Mouse (Mus musculus) neural tube, embryonic 15.5 days (tissue): ENCODE measurements around the gene Ogdh. TPM values are rescaled to one million over a fixed set of nuclear protein-coding genes. Genes with fewer than 3 reads are reported as not detected.
"Not testable (repeated sequence)": the region's sequence is repeated elsewhere in the genome, so short reads cannot be mapped to it uniquely, and the experiment has no call there.

ENCODE experiments used
- ATAC-seq: fragments of 200-750 bp; cut with Nextera tagmentation; 2 replicates; pipeline ENCODE4 v1.8.0; 2017; ENCODE audit warnings: mild to moderate bottlenecking, moderate TSS enrichment, moderate library complexity; ENCODE audit not compliant: low FRiP score
- H3K27ac ChIP-seq: fragments of 300-500 bp; sonication (generic); replicated peaks from 2 replicates; pipeline ENCODE4 v1.5.1; 2015; ENCODE audit warnings: mild to moderate bottlenecking, inconsistent platforms
- H3K27me3 ChIP-seq: fragments of 300-500 bp; sonication (generic); replicated peaks from 2 replicates; pipeline ENCODE4 v1.6.1; 2015; ENCODE audit warnings: inconsistent platforms
- H3K36me3 ChIP-seq: fragments of 300-500 bp; sonication (generic); 2 replicates; pipeline ENCODE4 v1.6.1; 2015; ENCODE audit warnings: inconsistent platforms
- H3K4me1 ChIP-seq: fragments of 300-500 bp; sonication (generic); 2 replicates; pipeline ENCODE4 v1.6.1; 2015; ENCODE audit warnings: inconsistent platforms
- H3K4me2 ChIP-seq: fragments of 300-500 bp; sonication (generic); 2 replicates; pipeline ENCODE4 v1.6.1; 2015; ENCODE audit warnings: inconsistent platforms, mild to moderate bottlenecking, moderate library complexity
- H3K4me3 ChIP-seq: fragments of 300-500 bp; sonication (generic); replicated peaks from 2 replicates; pipeline ENCODE4 v1.5.1; 2015; ENCODE audit warnings: mild to moderate bottlenecking, inconsistent platforms
- H3K9ac ChIP-seq: fragments of 300-500 bp; sonication (generic); replicated peaks from 2 replicates; pipeline ENCODE4 v1.6.1; 2015; ENCODE audit warnings: mild to moderate bottlenecking, inconsistent platforms
- H3K9me3 ChIP-seq: fragments of 300-500 bp; sonication (generic); replicated peaks from 2 replicates; pipeline ENCODE4 v1.6.1; 2016; ENCODE audit warnings: inconsistent platforms
- WGBS: fragments of 180-500 bp; shearing (Covaris S2); methylation state at CpG from one replicate; pipeline ENCODE4 v1.1.7; 2015; ENCODE audit warnings: mixed read lengths; 5-methylcytosine and 5-hydroxymethylcytosine counted together
- polyA plus RNA-seq: library from polyadenylated mRNA; unstranded; fragments of >200 nt; fragmentation: Nextera tagmentation; extraction: Ambion mirVana; gene quantifications from 2 replicates; pipeline ENCODE4 v1.2.1, GENCODE M21; 2015

The Ogdh gene
- polyA plus RNA-seq, 1 experiment from 2014 or later = 129 TPM

DNA sequence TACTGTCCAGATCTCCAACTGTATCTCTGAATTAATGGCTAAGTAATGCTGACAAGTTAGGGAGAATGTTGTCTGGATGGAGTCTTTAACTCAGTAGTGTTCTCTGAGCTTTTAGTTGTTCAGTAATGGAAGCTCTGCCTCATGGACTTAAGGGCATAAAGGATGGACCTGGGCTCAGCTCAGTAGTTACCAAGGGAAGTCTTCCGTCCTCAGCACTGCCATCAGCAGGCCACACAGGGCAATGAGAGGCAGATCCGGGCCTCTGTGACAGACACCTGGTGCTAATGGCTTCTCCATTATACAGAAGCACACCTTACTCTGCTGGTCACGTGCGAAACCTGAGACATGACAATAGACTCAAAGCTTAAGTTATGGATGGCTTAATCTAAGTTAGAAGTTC is 45.3 kb downstream of the Ogdh start:
- H3K27me3 ChIP-seq = no peaks in the 10 kb centered on the region
- H3K27ac ChIP-seq = no peak overlapping the region
- H3K36me3 ChIP-seq = peaks cover 43% of the 10 kb centered on the region
- H3K4me3 ChIP-seq = no peak overlapping the region
- ATAC-seq = no peak
- no peak overlapping the region for H3K9ac ChIP-seq
- WGBS = 86% methylated on average over 4 of the region's 4 CpGs
- no peaks in the 10 kb centered on the region for H3K4me1 ChIP-seq
- no peak overlapping the region for H3K4me2 ChIP-seq
- no peaks in the 10 kb centered on the region for H3K9me3 ChIP-seq

DNA sequence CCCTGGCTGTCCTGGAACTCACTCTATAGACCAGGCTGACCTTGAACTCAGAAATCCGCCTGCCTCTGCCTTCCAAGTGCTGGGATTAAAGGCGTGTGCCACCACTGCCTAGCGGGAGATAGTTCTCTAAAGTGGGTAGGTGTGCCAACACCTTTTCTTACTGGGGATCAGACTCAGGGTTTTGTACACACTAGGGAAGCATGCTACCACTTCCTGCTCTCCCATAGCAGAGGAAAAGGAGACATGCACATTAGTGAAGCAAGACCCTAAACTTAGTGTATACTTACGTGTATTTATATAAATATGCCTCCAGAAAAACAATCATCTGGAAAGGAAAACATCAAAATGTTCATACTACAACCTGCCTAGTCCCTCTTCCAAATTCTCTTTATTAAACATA is 54.5 kb downstream of the Ogdh start:
- no peak overlapping the region for H3K4me2 ChIP-seq
- no peaks in the 10 kb centered on the region for H3K4me1 ChIP-seq
- no peak for ATAC-seq
- no peak overlapping the region for H3K4me3 ChIP-seq
- WGBS = 98% methylated on average over 4 of the region's 4 CpGs
- no peak overlapping the region for H3K9ac ChIP-seq
- H3K36me3 ChIP-seq = peaks cover 92% of the 10 kb centered on the region
- no peaks in the 10 kb centered on the region for H3K27me3 ChIP-seq
- no peak overlapping the region for H3K27ac ChIP-seq
- no peaks in the 10 kb centered on the region for H3K9me3 ChIP-seq

GRCm38 (mm10) chr11:6346966-6347365 is 55.5 kb downstream of the Ogdh start:
- no peak for ATAC-seq
- Histone ChIP-seq H3K9ac (no peak overlapping the region), H3K27me3 (no peaks in the 10 kb centered on the region), H3K4me2 (no peak overlapping the region), H3K4me1 (no peaks in the 10 kb centered on the region), H3K4me3 (no peak overlapping the region), H3K27ac (no peak overlapping the region), H3K9me3 (no peaks in the 10 kb centered on the region), H3K36me3 (peaks cover 89% of the 10 kb centered on the region)
- 93% methylated on average over 7 of the region's 7 CpGs for WGBS

DNA sequence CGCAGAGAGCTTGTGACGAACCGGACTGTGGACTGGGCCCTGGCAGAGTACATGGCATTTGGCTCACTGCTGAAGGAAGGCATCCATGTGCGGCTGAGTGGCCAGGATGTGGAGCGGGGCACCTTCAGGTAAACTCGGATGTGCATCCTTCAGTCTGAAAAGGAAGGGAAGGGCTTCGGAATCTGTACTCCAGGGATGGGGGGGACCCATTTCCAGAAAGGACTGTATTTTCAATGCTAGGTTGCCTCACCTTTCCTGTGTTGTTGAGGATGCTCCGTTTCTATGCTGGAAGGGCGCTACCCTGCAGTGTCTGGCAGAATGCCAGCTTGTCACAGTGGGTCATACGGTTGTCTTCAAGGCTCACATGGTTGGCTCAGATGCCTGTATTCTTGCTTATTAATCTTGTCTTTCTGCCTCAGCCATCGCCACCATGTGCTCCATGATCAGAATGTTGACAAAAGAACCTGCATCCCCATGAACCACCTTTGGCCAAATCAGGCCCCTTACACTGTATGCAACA is 57.3 kb downstream of the Ogdh start:
- ATAC-seq = no peak
- Histone ChIP-seq H3K36me3 (peaks cover 91% of the 10 kb centered on the region), H3K4me1 (no peaks in the 10 kb centered on the region), H3K27ac (no peak overlapping the region), H3K4me2 (no peak overlapping the region), H3K4me3 (no peak overlapping the region), H3K27me3 (no peaks in the 10 kb centered on the region), H3K9me3 (no peaks in the 10 kb centered on the region), H3K9ac (no peak overlapping the region)
- WGBS = 86% methylated on average over 11 of the region's 11 CpGs

DNA sequence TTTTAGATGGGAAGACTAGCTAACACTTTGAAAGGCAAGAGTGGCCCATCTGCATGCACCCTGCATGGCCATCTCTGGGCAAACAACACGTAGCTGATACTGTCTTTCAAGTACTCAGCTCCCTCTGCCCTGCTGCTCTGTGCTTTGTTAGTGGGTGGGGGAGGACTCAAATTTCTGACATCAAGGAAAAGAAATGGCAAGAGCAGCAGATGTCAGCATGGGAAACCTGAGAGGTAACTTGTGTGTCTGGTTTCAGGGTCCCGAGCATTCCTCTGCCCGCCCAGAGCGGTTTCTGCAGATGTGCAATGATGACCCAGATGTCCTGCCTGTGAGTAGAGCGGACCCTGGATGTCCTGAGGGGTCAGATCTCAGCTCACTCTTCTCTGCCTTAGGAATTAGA is 58.2 kb downstream of the Ogdh start:
- Histone ChIP-seq H3K4me3 (no peak overlapping the region), H3K9ac (no peak overlapping the region), H3K4me1 (no peaks in the 10 kb centered on the region), H3K36me3 (peaks cover 88% of the 10 kb centered on the region), H3K27me3 (no peaks in the 10 kb centered on the region), H3K27ac (no peak overlapping the region), H3K9me3 (no peaks in the 10 kb centered on the region), H3K4me2 (no peak overlapping the region)
- 97% methylated on average over 5 of the region's 5 CpGs for WGBS
- ATAC-seq = no peak

- H3K36me3 ChIP-seq = peaks cover 65% of the 10 kb centered on the region
- no peak overlapping the region for H3K4me3 ChIP-seq
- WGBS = 89% methylated on average over 4 of the region's 4 CpGs
- H3K4me1 ChIP-seq = no peaks in the 10 kb centered on the region
- no peak overlapping the region for H3K27ac ChIP-seq
- H3K9me3 ChIP-seq = no peaks in the 10 kb centered on the region
- H3K4me2 ChIP-seq = no peak overlapping the region
- H3K9ac ChIP-seq = no peak overlapping the region
- ATAC-seq = no peak
- H3K27me3 ChIP-seq = no peaks in the 10 kb centered on the region
These were observed 63.7 kb downstream of the Ogdh start for GRCm38 (mm10) chr11:6355106-6355505.

DNA sequence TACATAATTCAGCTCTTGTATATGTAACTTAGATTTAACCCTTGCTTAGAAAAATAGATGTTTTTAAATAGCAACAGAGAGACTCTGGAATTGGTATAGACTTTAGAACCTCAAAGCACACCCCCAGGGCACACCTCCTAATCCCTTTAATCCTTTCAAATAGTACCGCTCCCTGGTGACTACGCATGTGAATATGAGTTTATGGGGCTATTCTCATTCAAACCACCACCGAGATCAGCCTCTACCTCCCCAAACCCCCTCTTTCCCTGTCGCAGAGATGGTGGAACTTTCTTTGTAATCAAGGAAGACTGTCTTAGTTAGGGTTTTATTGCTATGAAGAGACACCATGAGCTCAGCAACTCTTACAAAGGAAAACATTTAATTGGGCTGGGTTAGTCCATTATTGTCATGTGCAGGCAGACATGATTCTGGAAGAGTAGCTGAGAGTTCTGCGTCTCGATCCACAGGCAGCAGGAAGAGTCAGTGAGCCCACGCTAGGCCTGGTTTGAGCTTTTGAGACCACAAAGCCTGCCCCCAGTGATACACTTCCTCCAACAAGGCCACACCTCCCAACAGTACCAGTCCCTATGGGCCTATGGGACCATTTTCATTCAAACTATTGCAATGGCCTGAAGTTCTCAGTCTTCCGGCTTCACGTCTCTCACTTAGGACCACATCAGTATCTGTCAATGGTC is 73.3 kb downstream of the Ogdh start:
- Histone ChIP-seq H3K4me1 (no peaks in the 10 kb centered on the region), H3K36me3 (no peaks in the 10 kb centered on the region), H3K27ac (no peak overlapping the region), H3K9me3 (no peaks in the 10 kb centered on the region), H3K27me3 (no peaks in the 10 kb centered on the region), H3K4me3 (no peak overlapping the region), H3K9ac (no peak overlapping the region), H3K4me2 (no peak overlapping the region)
- 91% methylated on average over 9 of the region's 9 CpGs for WGBS
- no peak for ATAC-seq

DNA sequence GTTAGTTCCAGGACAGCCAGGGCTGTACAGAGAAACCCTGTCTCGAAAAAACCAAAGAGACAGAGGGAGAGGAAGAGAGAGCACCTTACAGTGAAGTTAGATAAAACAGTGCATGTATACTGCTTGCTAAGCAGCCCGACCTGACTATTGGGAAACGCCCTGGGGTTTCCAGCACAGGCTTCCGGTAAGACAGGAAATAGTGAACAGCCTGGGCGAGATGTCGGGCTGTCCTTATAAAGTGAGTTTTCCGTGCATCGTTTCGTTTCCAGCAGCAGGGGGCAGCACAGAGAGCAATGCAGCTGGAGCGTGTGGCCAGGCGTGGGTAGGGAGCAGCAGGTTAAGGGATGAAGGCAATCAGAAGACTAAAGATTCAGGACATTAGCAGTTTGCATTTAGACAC is 74.5 kb downstream of the Ogdh start:
- Histone ChIP-seq H3K36me3 (no peaks in the 10 kb centered on the region), H3K9ac (no peak overlapping the region), H3K9me3 (no peaks in the 10 kb centered on the region), H3K27ac (no peak overlapping the region), H3K4me3 (no peak overlapping the region), H3K4me2 (no peak overlapping the region), H3K4me1 (no peaks in the 10 kb centered on the region), H3K27me3 (no peaks in the 10 kb centered on the region)
- WGBS = 21% methylated on average over 11 of the region's 11 CpGs
- ATAC-seq = peak; percentile 79; the same call in 1 of the 2 replicates

GRCm38 (mm10) chr11:6366434-6366833 is 75.0 kb downstream of the Ogdh start:
- WGBS = 75% methylated on average over 6 of the region's 6 CpGs
- Histone ChIP-seq H3K4me2 (no peak overlapping the region), H3K27me3 (no peaks in the 10 kb centered on the region), H3K9ac (no peak overlapping the region), H3K9me3 (no peaks in the 10 kb centered on the region), H3K27ac (no peak overlapping the region), H3K4me3 (no peak overlapping the region), H3K36me3 (no peaks in the 10 kb centered on the region), H3K4me1 (no peaks in the 10 kb centered on the region)
- ATAC-seq = no peak; the same call in 1 of the 2 replicates

DNA sequence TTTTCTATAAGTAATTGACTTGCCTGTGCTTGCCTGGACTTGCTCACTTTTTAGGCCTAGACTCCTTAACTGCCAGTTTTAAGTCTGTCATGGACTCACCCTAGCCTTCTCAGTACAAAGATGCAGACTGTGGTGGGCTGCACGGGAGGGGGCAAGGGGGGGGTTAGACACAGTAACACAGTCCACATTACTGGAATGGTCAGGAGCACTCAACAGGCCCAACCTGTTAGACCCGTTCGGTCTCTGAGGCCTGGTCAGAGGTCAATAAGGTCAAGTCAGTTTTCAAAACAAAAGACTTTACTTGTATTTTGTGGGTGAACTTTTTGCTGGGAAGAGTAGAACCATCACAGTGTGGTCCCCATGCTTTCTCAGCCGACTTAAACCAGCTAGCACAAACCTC is 75.7 kb downstream of the Ogdh start:
- no peaks in the 10 kb centered on the region for H3K9me3 ChIP-seq
- no peak overlapping the region for H3K4me3 ChIP-seq

DNA sequence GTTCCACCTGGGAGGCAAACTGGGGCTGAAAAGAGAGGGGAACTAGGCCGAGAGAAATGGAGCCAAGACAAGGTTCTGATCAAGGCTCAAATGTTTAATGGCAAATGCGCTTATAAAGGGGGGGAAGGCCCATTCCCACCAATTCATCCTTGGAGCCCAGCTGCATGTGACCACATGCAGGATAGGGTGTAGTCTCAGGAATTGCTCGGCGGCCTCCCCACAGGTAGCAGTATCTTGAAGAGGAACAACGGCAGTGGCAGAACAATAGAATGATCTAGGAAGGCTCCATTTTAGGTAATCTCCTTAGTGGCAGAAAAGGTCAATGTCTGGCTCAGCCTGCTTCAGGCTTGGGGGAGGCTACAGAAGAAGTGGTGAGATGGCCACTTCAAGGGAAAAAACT is 76.6 kb downstream of the Ogdh start:
- not testable (repeated sequence) for H3K27me3 ChIP-seq, H3K4me1 ChIP-seq, H3K9me3 ChIP-seq, H3K4me3 ChIP-seq, H3K27ac ChIP-seq, H3K9ac ChIP-seq, H3K4me2 ChIP-seq, H3K36me3 ChIP-seq, ATAC-seq
- 85% methylated on average over 5 of the region's 5 CpGs for WGBS

More for the DNA sequence above, 75.7 kb downstream of the Ogdh start:
- 86% methylated on average over 4 of the region's 4 CpGs for WGBS
- Histone ChIP-seq H3K27me3 (no peaks in the 10 kb centered on the region), H3K4me2 (no peak overlapping the region), H3K36me3 (no peaks in the 10 kb centered on the region), H3K27ac (no peak overlapping the region), H3K4me1 (no peaks in the 10 kb centered on the region), H3K9ac (no peak overlapping the region)
- no peak for ATAC-seq

DNA sequence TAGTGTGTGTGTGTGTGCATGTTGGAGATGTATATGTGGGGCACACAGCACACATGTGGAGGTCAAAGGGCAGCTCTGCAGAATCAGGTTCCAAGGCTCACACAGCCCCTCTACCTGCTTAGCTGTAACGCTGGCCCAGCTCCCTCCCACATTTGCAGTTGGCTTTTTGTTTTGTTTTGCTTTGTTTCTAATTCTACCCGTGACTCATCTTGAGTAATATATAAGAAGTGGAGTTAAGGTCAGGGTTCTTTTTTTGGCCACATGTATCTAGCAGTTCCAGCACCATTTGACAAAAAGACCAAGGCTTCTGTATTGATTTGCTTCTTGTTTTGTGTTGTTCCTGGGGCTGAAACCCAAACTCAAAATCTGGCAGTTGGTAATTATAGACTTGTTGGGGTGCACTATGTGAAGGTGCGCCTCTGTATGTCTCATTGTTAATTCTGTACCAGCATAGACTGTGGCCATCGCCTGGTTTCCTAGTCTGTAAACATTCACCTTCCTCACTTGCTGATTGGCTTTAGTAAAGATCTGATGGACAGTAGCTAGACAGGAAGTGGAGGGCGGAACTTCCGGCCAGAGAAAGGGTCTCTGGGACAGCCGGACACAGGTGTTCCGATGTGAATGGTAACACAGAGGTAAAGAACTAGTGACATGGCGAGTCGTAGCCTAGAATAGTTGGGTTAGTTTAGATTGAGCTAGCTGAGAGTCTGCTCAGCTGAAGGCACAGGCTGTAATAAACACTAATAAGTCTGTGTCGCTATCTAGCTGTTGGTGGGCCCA is 80.1 kb downstream of the Ogdh start:
- Histone ChIP-seq H3K27ac (no peak overlapping the region), H3K36me3 (no peaks in the 10 kb centered on the region), H3K4me3 (no peak overlapping the region), H3K4me2 (no peak overlapping the region), H3K27me3 (no peaks in the 10 kb centered on the region), H3K9ac (no peak overlapping the region), H3K9me3 (no peaks in the 10 kb centered on the region), H3K4me1 (no peaks in the 10 kb centered on the region)
- no peak for ATAC-seq
- 90% methylated on average over 11 of the region's 11 CpGs for WGBS
